Mouse (Mus musculus) heart, embryonic 12.5 days (tissue): ENCODE measurements around the gene Prr13. TPM values are rescaled to one million over a fixed set of nuclear protein-coding genes. Genes with fewer than 3 reads are reported as not detected.

Source experiments
- ATAC-seq: fragments of 200-750 bp; cut with Nextera tagmentation; 2 replicates; pipeline ENCODE4 v1.8.0; 2017; ENCODE audit warnings: moderate TSS enrichment, moderate library complexity; ENCODE audit not compliant: insufficient number of reproducible peaks, low FRiP score
- H3K27ac ChIP-seq: fragments of 300-500 bp; sonication (generic); 2 replicates; pipeline ENCODE4 v1.5.1; 2016; ENCODE audit warnings: mild to moderate bottlenecking, moderate library complexity; ENCODE audit not compliant: poor library complexity, severe bottlenecking
- H3K27me3 ChIP-seq: fragments of 300-500 bp; sonication (generic); replicated peaks from 2 replicates; pipeline ENCODE4 v1.6.1; 2016; ENCODE audit warnings: mild to moderate bottlenecking, moderate library complexity
- H3K36me3 ChIP-seq: fragments of 300-500 bp; sonication (generic); 2 replicates; pipeline ENCODE4 v1.6.1; 2016; ENCODE audit warnings: mild to moderate bottlenecking, moderate library complexity
- H3K4me1 ChIP-seq: fragments of 300-500 bp; sonication (generic); replicated peaks from 2 replicates; pipeline ENCODE4 v1.6.1; 2016; ENCODE audit warnings: mild to moderate bottlenecking
- H3K4me2 ChIP-seq: fragments of 300-500 bp; sonication (generic); 2 replicates; pipeline ENCODE4 v1.6.1; 2016; ENCODE audit warnings: mild to moderate bottlenecking, moderate library complexity
- H3K4me3 ChIP-seq: fragments of 300-500 bp; sonication (generic); 2 replicates; pipeline ENCODE4 v1.5.1; 2016; ENCODE audit warnings: mild to moderate bottlenecking
- H3K9ac ChIP-seq: fragments of 300-500 bp; sonication (generic); 2 replicates; pipeline ENCODE4 v1.6.1; 2016; ENCODE audit warnings: mild to moderate bottlenecking, moderate library complexity
- H3K9me3 ChIP-seq: fragments of 300-500 bp; sonication (generic); replicated peaks from 2 replicates; pipeline ENCODE4 v1.6.1; 2016; ENCODE audit warnings: mild to moderate bottlenecking, moderate library complexity
- WGBS: fragments of 180-500 bp; shearing (Covaris S2); methylation state at CpG from one replicate; pipeline ENCODE4 v1.1.7; 2016; 5-methylcytosine and 5-hydroxymethylcytosine counted together
- polyA plus RNA-seq: library from polyadenylated mRNA; unstranded; fragments of >200 nt; fragmentation: Nextera tagmentation; extraction: Ambion mirVana; gene quantifications from 2 replicates; pipeline ENCODE4 v1.2.1, GENCODE M21; 2016

The Prr13 gene
- 116 and 119 TPM in 2 replicates for polyA plus RNA-seq

DNA sequence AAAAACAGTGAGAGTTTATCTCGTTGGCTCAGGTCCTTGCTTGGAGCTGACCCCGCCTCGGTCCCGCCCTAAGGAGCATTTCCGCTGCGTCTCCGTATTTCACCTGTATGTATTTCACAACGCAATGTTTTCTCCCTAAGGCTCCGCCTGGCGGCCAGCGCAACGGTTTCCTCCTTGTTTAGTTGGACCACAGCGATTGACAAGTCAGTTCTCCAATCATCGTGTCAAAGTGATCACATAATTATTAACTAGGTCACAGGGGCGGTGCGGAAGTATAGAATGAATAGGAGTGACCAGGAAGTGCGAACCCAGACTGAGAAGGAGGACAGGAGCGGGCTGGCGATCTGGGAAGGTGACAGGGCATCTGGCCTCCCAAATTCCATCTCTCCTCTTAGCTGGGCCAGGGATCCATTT is at the start of gene Prr13:
Gene Prr13, plus strand, starts transcription at position 125 of the 414 bp plus-strand sequence.
- under 1% methylated on average over 19 of the region's 19 CpGs for WGBS
- Histone ChIP-seq H3K27me3 (no peaks in the 10 kb centered on the region), H3K4me2 (peak within 1 kb of the TSS; percentile 66), H3K9me3 (no peaks in the 10 kb centered on the region), H3K27ac (peak within 1 kb of the TSS; percentile 52), H3K4me1 (peaks cover 19% of the 10 kb centered on the region), H3K36me3 (peaks cover 17% of the 10 kb centered on the region; the same call in 1 of the 2 replicates), H3K4me3 (peak within 1 kb of the TSS; percentile 56), H3K9ac (peak within 1 kb of the TSS; percentile 67)
- ATAC-seq = peak; percentile 82

DNA sequence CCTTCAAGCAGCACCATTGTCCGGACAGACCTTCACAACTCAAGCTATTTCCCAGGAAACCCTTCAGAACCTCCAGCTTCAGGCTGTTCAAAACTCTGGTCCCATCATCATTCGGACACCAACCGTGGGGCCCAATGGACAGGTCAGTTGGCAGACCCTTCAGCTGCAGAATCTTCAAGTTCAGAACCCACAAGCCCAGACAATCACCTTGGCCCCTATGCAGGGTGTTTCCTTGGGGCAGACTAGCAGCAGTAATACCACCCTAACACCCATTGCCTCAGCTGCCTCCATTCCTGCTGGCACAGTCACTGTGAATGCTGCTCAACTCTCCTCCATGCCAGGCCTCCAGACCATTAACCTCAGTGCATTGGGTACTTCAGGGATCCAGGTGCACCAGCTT is 49.5 kb upstream of the Prr13 start:
- ATAC-seq = no peak
- 90% methylated on average over 3 of the region's 3 CpGs for WGBS
- no peak overlapping the region for H3K4me3 ChIP-seq
- H3K36me3 ChIP-seq = peaks cover 55% of the 10 kb centered on the region
- 0 out of 2 replicates have a peak overlapping the region, but pooled peaks have one; percentile 40 for H3K9ac ChIP-seq
- peak overlapping the region; percentile 8; the same call in 1 of the 2 replicates for H3K4me2 ChIP-seq
- no peak overlapping the region for H3K27ac ChIP-seq
- no peaks in the 10 kb centered on the region for H3K27me3 ChIP-seq
- peaks cover 37% of the 10 kb centered on the region for H3K4me1 ChIP-seq
- H3K9me3 ChIP-seq = no peaks in the 10 kb centered on the region; the same call in 1 of the 2 replicates

DNA sequence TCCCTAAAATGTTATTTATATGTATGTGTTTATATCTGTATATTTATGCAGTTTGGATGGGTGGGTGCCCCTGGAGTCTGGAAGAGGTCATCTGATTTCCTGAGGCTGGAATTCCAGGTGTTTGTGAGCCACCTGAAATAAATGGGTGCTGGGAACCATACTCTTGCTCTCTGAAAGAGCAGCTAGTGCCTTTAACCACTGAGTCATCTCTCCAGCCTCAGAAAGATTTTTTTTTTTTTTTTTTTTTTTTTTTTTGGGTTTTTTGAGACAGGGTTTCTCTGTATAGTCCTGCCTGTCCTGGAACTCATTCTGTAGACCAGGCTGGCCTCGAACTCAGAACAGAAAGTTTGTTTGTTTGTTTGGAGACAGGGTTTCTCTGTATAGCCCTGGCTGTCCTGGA is 47.8 kb upstream of the Prr13 start:
- Histone ChIP-seq H3K27me3 (no peaks in the 10 kb centered on the region), H3K9ac (no peak overlapping the region), H3K36me3 (peaks cover 61% of the 10 kb centered on the region), H3K4me3 (no peak overlapping the region), H3K4me2 (peak overlapping the region; percentile 36; the same call in 1 of the 2 replicates), H3K9me3 (no peaks in the 10 kb centered on the region; the same call in 1 of the 2 replicates), H3K4me1 (peaks cover 37% of the 10 kb centered on the region), H3K27ac (no peak overlapping the region)
- WGBS = 91% methylated on average over 1 of the region's 1 CpGs
- ATAC-seq = no peak

DNA sequence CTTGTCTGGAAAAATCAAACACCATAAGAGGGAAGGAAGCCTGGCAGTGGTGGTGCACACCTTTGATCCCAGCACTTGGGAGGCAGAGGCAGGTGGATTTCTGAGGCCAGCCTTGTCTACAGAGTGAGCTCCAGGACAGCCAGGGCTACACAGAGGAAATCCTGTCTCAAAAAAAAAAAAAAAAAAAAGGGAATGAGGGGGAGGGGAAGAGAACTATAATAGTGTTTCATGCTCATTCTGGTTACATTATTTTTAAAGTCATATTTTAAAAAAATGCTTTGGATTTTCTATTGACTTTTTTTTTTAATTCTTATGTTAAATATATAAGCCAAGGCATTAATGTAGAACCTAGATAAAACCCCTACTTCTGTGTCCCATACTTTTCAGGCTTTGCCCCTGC is 45.1 kb upstream of the Prr13 start:
- H3K36me3 ChIP-seq = peaks cover 58% of the 10 kb centered on the region
- no peak overlapping the region for H3K4me3 ChIP-seq
- peaks cover 24% of the 10 kb centered on the region for H3K4me1 ChIP-seq

DNA sequence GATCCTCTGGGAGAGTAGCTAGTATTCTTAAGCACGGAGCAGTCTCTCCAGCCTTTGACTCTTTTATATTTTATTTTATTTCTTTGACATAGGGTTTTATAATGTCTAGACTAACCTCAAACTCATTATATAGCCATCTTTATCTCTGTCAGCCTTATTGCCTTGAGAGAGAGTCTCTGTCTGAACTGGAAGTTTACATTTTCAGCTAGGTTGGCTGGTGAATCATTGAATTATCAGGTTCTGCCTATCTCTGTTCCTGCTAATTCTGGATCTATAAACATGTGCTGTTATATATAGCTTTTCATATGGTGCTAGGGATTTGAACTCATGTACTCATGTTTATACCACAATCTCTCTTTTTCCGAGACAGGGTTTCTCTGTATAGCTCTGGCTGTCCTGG is 41.3 kb upstream of the Prr13 start:
- Histone ChIP-seq H3K27me3 (no peaks in the 10 kb centered on the region), H3K9ac (no peak overlapping the region), H3K9me3 (no peaks in the 10 kb centered on the region), H3K36me3 (peaks cover 33% of the 10 kb centered on the region), H3K4me2 (no peak overlapping the region), H3K27ac (no peak overlapping the region), H3K4me3 (no peak overlapping the region), H3K4me1 (0 out of 2 replicates have a peak, but pooled peaks cover 8% of the 10 kb centered on the region)
- no peak for ATAC-seq
- 91% methylated on average over 2 of the region's 2 CpGs for WGBS

More for the DNA sequence above, 45.1 kb upstream of the Prr13 start:
- no peak overlapping the region for H3K27ac ChIP-seq
- no peaks in the 10 kb centered on the region for H3K27me3 ChIP-seq
- H3K9me3 ChIP-seq = no peaks in the 10 kb centered on the region; the same call in 1 of the 2 replicates
- no peak overlapping the region for H3K9ac ChIP-seq
- ATAC-seq = no peak
- no peak overlapping the region for H3K4me2 ChIP-seq

DNA sequence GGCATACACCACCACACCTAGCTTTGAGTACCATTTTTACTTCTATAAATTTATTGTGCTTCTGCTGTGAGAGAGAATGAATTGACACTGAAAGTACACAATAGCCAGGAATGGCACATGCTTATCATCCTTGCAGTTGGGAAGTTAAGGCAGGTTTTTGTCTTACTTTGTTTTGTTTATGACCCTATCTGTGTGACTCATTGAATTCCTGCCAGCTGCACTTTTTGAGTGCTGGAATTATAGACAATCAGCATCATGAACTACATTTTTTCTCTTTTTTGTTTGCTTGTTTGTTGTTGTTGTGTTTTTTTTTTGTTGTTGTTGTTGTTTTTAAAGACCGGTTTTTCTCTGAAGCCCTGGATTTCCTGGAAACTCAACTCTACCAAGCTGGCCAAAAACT is 37.8 kb upstream of the Prr13 start:
- WGBS = 47% methylated on average over 1 of the region's 1 CpGs
- Histone ChIP-seq H3K27ac (no peak overlapping the region; the same call in 1 of the 2 replicates), H3K27me3 (no peaks in the 10 kb centered on the region), H3K4me3 (no peak overlapping the region), H3K4me2 (no peak overlapping the region), H3K9ac (no peak overlapping the region), H3K4me1 (0 out of 2 replicates have a peak, but pooled peaks cover 8% of the 10 kb centered on the region), H3K36me3 (peaks cover 31% of the 10 kb centered on the region), H3K9me3 (no peaks in the 10 kb centered on the region)
- no peak for ATAC-seq

DNA sequence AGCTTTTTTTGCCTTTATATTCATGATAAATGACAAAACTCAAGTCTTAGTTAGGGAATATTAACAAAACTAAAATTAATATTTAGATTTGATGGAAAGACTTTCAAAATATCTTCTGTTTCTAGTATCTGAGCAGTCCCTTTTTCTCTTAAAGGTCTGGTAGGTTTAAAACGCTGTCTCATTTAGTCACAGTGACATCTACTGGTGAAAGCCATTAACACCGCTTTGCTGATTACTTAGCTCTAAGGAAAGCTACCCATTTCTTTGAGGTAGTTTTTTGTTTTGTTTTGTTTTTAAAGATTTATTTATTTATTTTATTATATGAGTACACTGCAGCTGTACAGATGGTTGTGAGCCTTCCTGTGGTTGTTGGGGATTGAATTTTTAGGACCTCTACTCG is 37.4 kb upstream of the Prr13 start:
- Histone ChIP-seq H3K9ac (no peak overlapping the region), H3K4me2 (no peak overlapping the region), H3K27ac (no peak overlapping the region), H3K36me3 (peaks cover 35% of the 10 kb centered on the region), H3K4me1 (0 out of 2 replicates have a peak, but pooled peaks cover 8% of the 10 kb centered on the region), H3K9me3 (no peaks in the 10 kb centered on the region), H3K4me3 (no peak overlapping the region), H3K27me3 (no peaks in the 10 kb centered on the region)
- no peak for ATAC-seq
- WGBS = 60% methylated on average over 3 of the region's 3 CpGs

DNA sequence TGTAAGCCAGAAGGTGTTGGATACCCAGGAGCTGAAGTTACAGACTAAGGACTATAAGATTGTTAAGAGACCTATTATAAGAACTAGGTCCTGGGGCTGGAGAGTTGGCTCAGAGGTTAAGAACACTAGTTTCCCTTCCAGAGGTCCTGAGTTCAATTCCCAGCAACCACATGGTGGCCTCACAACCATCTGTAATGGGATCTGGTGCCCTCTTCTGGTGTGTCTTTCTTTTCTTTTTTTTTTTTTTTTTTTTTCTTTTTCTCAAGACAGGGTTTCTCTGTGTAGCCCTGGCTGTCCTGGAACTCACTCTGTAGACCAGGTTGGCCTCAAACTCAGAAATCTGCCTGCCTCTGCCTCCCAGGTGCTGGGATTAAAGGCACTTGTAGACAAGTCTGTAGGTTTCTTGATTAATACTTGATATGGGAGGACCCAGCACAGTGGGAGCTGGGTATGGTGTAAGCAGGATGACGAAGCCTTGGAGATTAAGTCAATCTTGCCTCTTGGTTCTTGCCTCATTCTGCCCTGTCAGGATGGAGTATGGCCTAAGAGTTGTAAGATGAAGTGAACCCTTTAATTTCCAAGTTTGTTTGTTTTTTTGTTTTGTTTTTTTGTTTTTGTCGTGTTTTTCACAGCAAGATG is 35.1 kb upstream of the Prr13 start:
- Histone ChIP-seq H3K9ac (no peak overlapping the region), H3K27ac (no peak overlapping the region), H3K4me2 (no peak overlapping the region), H3K4me3 (no peak overlapping the region), H3K9me3 (no peaks in the 10 kb centered on the region), H3K27me3 (no peaks in the 10 kb centered on the region), H3K36me3 (peaks cover 46% of the 10 kb centered on the region), H3K4me1 (0 out of 2 replicates have a peak, but pooled peaks cover 6% of the 10 kb centered on the region)
- no peak for ATAC-seq
- 93% methylated on average over 2 of the region's 2 CpGs for WGBS

DNA sequence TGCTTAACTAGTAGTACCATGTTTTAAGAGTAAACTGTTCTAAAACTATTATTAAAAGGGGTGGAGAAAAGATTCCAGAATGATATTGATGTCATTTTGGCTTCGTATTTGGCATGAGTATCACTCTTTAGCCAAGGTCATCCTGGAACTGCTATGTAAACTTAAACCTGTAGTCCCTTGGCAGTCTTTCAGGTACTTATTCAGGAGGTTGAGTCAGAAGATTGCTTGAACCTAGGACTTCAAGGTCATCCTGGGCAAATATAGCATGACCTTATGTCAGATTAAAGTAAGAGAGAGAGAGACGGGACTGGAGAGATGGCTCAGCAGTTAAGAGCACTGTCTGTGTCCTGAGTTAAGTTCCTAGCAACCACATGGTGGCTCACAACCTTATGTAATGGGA is 34.2 kb upstream of the Prr13 start:
- Histone ChIP-seq H3K9ac (no peak overlapping the region), H3K4me2 (no peak overlapping the region), H3K27ac (no peak overlapping the region), H3K36me3 (peaks cover 48% of the 10 kb centered on the region), H3K4me3 (no peak overlapping the region), H3K9me3 (no peaks in the 10 kb centered on the region), H3K4me1 (0 out of 2 replicates have a peak, but pooled peaks cover 6% of the 10 kb centered on the region), H3K27me3 (no peaks in the 10 kb centered on the region)
- 70% methylated on average over 2 of the region's 2 CpGs for WGBS
- no peak for ATAC-seq

DNA sequence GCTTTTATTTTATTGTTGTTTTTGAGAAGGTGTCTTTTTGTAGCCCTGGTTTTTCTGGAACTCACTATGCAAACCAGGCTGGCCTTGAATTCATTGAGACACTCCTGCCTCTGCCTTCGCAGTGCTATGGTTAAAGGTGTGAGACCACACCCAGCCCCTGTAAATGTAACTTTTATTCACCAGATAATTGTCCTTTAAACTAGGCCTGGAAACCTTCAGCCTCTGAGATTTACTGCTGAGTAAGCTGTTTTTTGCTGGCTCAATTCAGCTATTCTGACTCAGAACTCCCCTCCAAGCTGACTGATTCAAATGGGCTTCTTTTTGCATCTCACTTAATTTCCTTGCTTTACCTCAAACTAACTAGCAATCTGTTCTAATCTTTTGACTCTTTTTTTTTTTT is 31.9 kb upstream of the Prr13 start:
- H3K4me3 ChIP-seq = no peak overlapping the region
- H3K4me2 ChIP-seq = no peak overlapping the region
- no peak overlapping the region for H3K27ac ChIP-seq
- no peak overlapping the region for H3K9ac ChIP-seq
- no peaks in the 10 kb centered on the region for H3K9me3 ChIP-seq
- 100% methylated on average over 1 of the region's 1 CpGs for WGBS
- no peak for ATAC-seq
- peaks cover 67% of the 10 kb centered on the region for H3K36me3 ChIP-seq
- H3K27me3 ChIP-seq = no peaks in the 10 kb centered on the region
- no peaks in the 10 kb centered on the region for H3K4me1 ChIP-seq

DNA sequence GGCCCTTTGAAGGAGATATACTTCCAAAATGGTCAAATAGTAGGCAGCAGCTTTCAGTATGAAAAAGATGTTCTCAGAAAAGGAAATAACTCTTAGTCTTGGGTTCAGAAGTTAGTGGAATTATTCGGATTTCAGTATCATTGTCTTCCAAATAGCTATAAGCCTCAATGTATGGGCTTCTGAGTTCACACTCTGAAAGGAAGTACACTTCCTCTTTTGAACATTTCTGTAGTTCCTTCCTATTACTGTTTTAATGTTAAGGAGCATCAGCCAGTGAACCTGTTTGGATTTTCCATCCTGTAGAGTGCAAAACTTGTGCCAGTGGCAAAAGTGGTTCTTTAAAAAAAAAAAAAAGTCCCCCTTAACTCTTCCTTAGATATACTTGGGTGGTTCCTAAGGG is 26.8 kb upstream of the Prr13 start:
- Histone ChIP-seq H3K36me3 (peaks cover 78% of the 10 kb centered on the region), H3K4me2 (no peak overlapping the region), H3K27ac (peak overlapping the region; percentile 44; the same call in 1 of the 2 replicates), H3K9ac (no peak overlapping the region), H3K4me3 (no peak overlapping the region), H3K4me1 (no peaks in the 10 kb centered on the region), H3K27me3 (no peaks in the 10 kb centered on the region), H3K9me3 (no peaks in the 10 kb centered on the region)
- 79% methylated on average over 1 of the region's 1 CpGs for WGBS
- ATAC-seq = no peak
